Mouse (Mus musculus) myocyte (in vitro differentiated cells): ENCODE data around the gene Cox5b. TPM values are rescaled to one million over a fixed set of nuclear protein-coding genes. Genes with fewer than 3 reads are reported as not detected.
A peak's percentile ranks its signal among the peaks of the same experiment; 100 is the strongest.

ENCODE experiments used
- H3K27me3 ChIP-seq: one replicate; pipeline ENCODE4 v1.6.1; 2011; ENCODE audit not compliant: control insufficient read depth, insufficient read depth, insufficient read length
- H3K36me3 ChIP-seq: one replicate; pipeline ENCODE4 v1.6.1; 2011; ENCODE audit not compliant: control insufficient read depth, insufficient read depth
- H3K4me2 ChIP-seq: one replicate; pipeline ENCODE4 v1.6.1; 2011; ENCODE audit warnings: low read depth, control low read depth
- H3K4me3 ChIP-seq: one replicate; pipeline ENCODE4 v1.5.1; 2011; ENCODE audit warnings: mild to moderate bottlenecking, control low read depth, moderate library complexity
- H3K79me2 ChIP-seq: one replicate; pipeline ENCODE4 v1.6.1; 2011; ENCODE audit not compliant: control insufficient read depth, insufficient read depth
- H3ac ChIP-seq: one replicate; pipeline ENCODE4 v1.6.1; 2011; ENCODE audit not compliant: control insufficient read depth, insufficient read length
- CEBPB ChIP-seq: IDR thresholded peaks from 2 replicates; pipeline ENCODE4 v1.6.1; 2011; ENCODE audit warnings: mild to moderate bottlenecking, moderate library complexity; ENCODE audit not compliant: poor library complexity, insufficient read depth, severe bottlenecking
- E2F4 ChIP-seq: IDR thresholded peaks from one replicate; pipeline ENCODE4 v1.6.1; 2011; ENCODE audit warnings: mild to moderate bottlenecking, control low read depth, moderate library complexity; ENCODE audit not compliant: insufficient read depth
- MAX ChIP-seq: IDR thresholded peaks from one replicate; pipeline ENCODE4 v1.6.1; 2011; ENCODE audit warnings: low read depth, mild to moderate bottlenecking, control low read depth
- MYOD1 ChIP-seq, 3 experiments: IDR thresholded peaks; one replicate each; pipeline ENCODE4 v1.6.1; 2011; ENCODE audit warnings: control low read depth in 2 of 3, low read depth in 2 of 3, mild to moderate bottlenecking in 2 of 3, moderate library complexity in 1 of 3; ENCODE audit not compliant: insufficient read length in 2 of 3, control insufficient read depth in 1 of 3
- MYOG ChIP-seq, 3 experiments: IDR thresholded peaks; one replicate each; pipeline ENCODE4 v1.6.1; 2011; ENCODE audit warnings: control low read depth in 2 of 3, low read depth in 2 of 3, mild to moderate bottlenecking in 2 of 3; ENCODE audit not compliant: insufficient read length in 2 of 3, control insufficient read depth in 1 of 3, insufficient read depth in 1 of 3
- POLR2A ChIP-seq: IDR thresholded peaks from one replicate; pipeline ENCODE4 v1.6.1; 2011; ENCODE audit warnings: low read depth, mild to moderate bottlenecking, control low read depth, moderate library complexity; ENCODE audit not compliant: insufficient read length
- POLR2AphosphoS2 ChIP-seq: IDR thresholded peaks from one replicate; pipeline ENCODE4 v1.6.1; 2011; ENCODE audit warnings: low read depth, control low read depth; ENCODE audit not compliant: insufficient read length
- REST ChIP-seq: IDR thresholded peaks from one replicate; pipeline ENCODE4 v1.6.1; 2011; ENCODE audit warnings: mild to moderate bottlenecking, control low read depth, moderate library complexity; ENCODE audit not compliant: insufficient read depth, insufficient read length
- SRF ChIP-seq: IDR thresholded peaks from one replicate; pipeline ENCODE4 v1.6.1; 2011; ENCODE audit warnings: low read depth; ENCODE audit not compliant: control insufficient read depth, insufficient read length
- TCF12 ChIP-seq: IDR thresholded peaks from one replicate; pipeline ENCODE4 v1.6.1; 2011; ENCODE audit warnings: mild to moderate bottlenecking, control low read depth; ENCODE audit not compliant: poor library complexity, insufficient read depth, severe bottlenecking
- TCF3 ChIP-seq: IDR thresholded peaks from one replicate; pipeline ENCODE4 v1.6.1; 2011; ENCODE audit warnings: low read depth, control low read depth; ENCODE audit not compliant: insufficient read length
- USF1 ChIP-seq: IDR thresholded peaks from one replicate; pipeline ENCODE4 v1.6.1; 2011; ENCODE audit warnings: low read depth, mild to moderate bottlenecking, control low read depth, moderate library complexity
- polyA plus RNA-seq: library from polyadenylated mRNA; unstranded; fragments of >200 nt; fragmentation: generic; extraction: Trizol; gene quantifications from one replicate; pipeline ENCODE4 v1.2.1, GENCODE M21; 2012; ENCODE audit warnings: missing spikeins

The Cox5b gene
- polyA plus RNA-seq, 1 experiment, result 1,086 TPM

GRCm38 (mm10) chr1:36672648-36673350, 18.4 kb upstream of the Cox5b start:
- peak overlapping the region; percentile 50 for H3K4me2 ChIP-seq
- TF ChIP-seq MYOD1 (IDR thresholded peaks at IDR 0.05; ENCODE audit: control insufficient read depth in 1 of 3, insufficient read length in 2 of 3, low read depth in 2 of 3) (no peak), CEBPB (no peak), REST (no peak), USF1 (no peak), POLR2A (no peak), MAX (no peak), TCF12 (no peak), POLR2AphosphoS2 (no peak), E2F4 (no peak), SRF (no peak), TCF3 (no peak), MYOG (IDR thresholded peaks at IDR 0.05; ENCODE audit: control insufficient read depth in 1 of 3, insufficient read depth in 1 of 3, insufficient read length in 2 of 3, low read depth in 2 of 3) (no peak)

GRCm38 (mm10) chr1:36674936-36675335, 16.3 kb upstream of the Cox5b start:
- no peak overlapping the region for H3ac ChIP-seq
- no peak for TF ChIP-seq E2F4
- TF ChIP-seq TCF3, result no peak
- no peak for TF ChIP-seq REST
- no peak for TF ChIP-seq MYOD1 (IDR thresholded peaks at IDR 0.05; ENCODE audit: control insufficient read depth in 1 of 3, insufficient read length in 2 of 3, low read depth in 2 of 3)
- TF ChIP-seq USF1, result no peak
- H3K4me2 ChIP-seq, result no peak overlapping the region
- no peak overlapping the region for H3K4me3 ChIP-seq
- H3K27me3 ChIP-seq, result no peaks in the 10 kb centered on the region
- no peaks in the 10 kb centered on the region for H3K79me2 ChIP-seq
- H3K36me3 ChIP-seq, result no peaks in the 10 kb centered on the region

More at GRCm38 (mm10) chr1:36672648-36673350, 18.4 kb upstream of the Cox5b start:
- Histone ChIP-seq H3K27me3 (no peaks in the 10 kb centered on the region), H3K79me2 (no peaks in the 10 kb centered on the region), H3K36me3 (no peaks in the 10 kb centered on the region), H3K4me3 (no peak overlapping the region), H3ac (no peak overlapping the region)

GRCm38 (mm10) chr1:36680893-36681292, 10.4 kb upstream of the Cox5b start:
- no peaks in the 10 kb centered on the region for H3K36me3 ChIP-seq
- H3ac ChIP-seq, result no peak overlapping the region
- no peak for TF ChIP-seq POLR2AphosphoS2
- no peak for TF ChIP-seq TCF3
- TF ChIP-seq CEBPB, result no peak
- no peak for TF ChIP-seq USF1
- TF ChIP-seq MAX, result no peak
- TF ChIP-seq MYOG (IDR thresholded peaks at IDR 0.05; ENCODE audit: control insufficient read depth in 1 of 3, insufficient read depth in 1 of 3, insufficient read length in 2 of 3, low read depth in 2 of 3), result no peak
- no peak for TF ChIP-seq MYOD1 (IDR thresholded peaks at IDR 0.05; ENCODE audit: control insufficient read depth in 1 of 3, insufficient read length in 2 of 3, low read depth in 2 of 3)
- no peak for TF ChIP-seq TCF12
- no peak for TF ChIP-seq SRF
- no peak for TF ChIP-seq E2F4
- no peak for TF ChIP-seq POLR2A
- TF ChIP-seq REST, result no peak
- no peak overlapping the region for H3K4me2 ChIP-seq
- no peak overlapping the region for H3K4me3 ChIP-seq
- no peaks in the 10 kb centered on the region for H3K79me2 ChIP-seq
- no peaks in the 10 kb centered on the region for H3K27me3 ChIP-seq

GRCm38 (mm10) chr1:36682620-36683355, 8.5 kb upstream of the Cox5b start, which contains the start of gene Fam178b:
Gene Fam178b, minus strand, starts transcription at chr1:36683183.
- H3K27me3 ChIP-seq, result no peaks in the 10 kb centered on the region
- H3K79me2 ChIP-seq, result no peaks in the 10 kb centered on the region
- TF ChIP-seq TCF3 (no peak), MYOD1 (IDR thresholded peaks at IDR 0.05; ENCODE audit: control insufficient read depth in 1 of 3, insufficient read length in 2 of 3, low read depth in 2 of 3) (no peak), USF1 (no peak), SRF (no peak), MAX (no peak), POLR2AphosphoS2 (no peak), POLR2A (no peak), REST (no peak), CEBPB (no peak), E2F4 (no peak), TCF12 (no peak), MYOG (IDR thresholded peaks at IDR 0.05; ENCODE audit: control insufficient read depth in 1 of 3, insufficient read depth in 1 of 3, insufficient read length in 2 of 3, low read depth in 2 of 3) (no peak)
- no peak within 1 kb of the TSS for H3K4me3 ChIP-seq
- no peak within 1 kb of the TSS for H3ac ChIP-seq
- no peaks in the 10 kb centered on the region for H3K36me3 ChIP-seq
- H3K4me2 ChIP-seq, result peak within 1 kb of the TSS; percentile 21
